Mouse (Mus musculus) forebrain, embryonic 16.5 days (tissue): ENCODE measurements around the gene Spats2l. TPM values are rescaled to one million over a fixed set of nuclear protein-coding genes. Genes with fewer than 3 reads are reported as not detected.

ENCODE experiments used
- ATAC-seq: fragments of 200-750 bp; cut with Nextera tagmentation; 2 replicates; pipeline ENCODE4 v1.8.0; 2017; ENCODE audit warnings: mild to moderate bottlenecking, moderate library complexity
- H3K27ac ChIP-seq: fragments of 300-500 bp; sonication (generic); 2 replicates; pipeline ENCODE4 v1.5.1; 2014; ENCODE audit warnings: low read length, control low read depth
- H3K27me3 ChIP-seq: fragments of 300-500 bp; sonication (generic); replicated peaks from 2 replicates; pipeline ENCODE4 v1.6.1; 2014; ENCODE audit warnings: low read length; ENCODE audit not compliant: control insufficient read depth, insufficient read depth
- H3K36me3 ChIP-seq: fragments of 300-500 bp; sonication (generic); 2 replicates; pipeline ENCODE4 v1.6.1; 2014; ENCODE audit not compliant: control insufficient read depth, insufficient read depth
- H3K4me1 ChIP-seq: fragments of 300-500 bp; sonication (generic); replicated peaks from 2 replicates; pipeline ENCODE4 v1.6.1; 2014; ENCODE audit warnings: low read length; ENCODE audit not compliant: control insufficient read depth, insufficient read depth
- H3K4me2 ChIP-seq: fragments of 300-500 bp; sonication (generic); 2 replicates; pipeline ENCODE4 v1.6.1; 2014; ENCODE audit warnings: mild to moderate bottlenecking, low read length, control low read depth
- H3K4me3 ChIP-seq: fragments of 300-500 bp; sonication (generic); replicated peaks from 2 replicates; pipeline ENCODE4 v1.5.1; 2014; ENCODE audit warnings: mild to moderate bottlenecking, low read length, control low read depth
- H3K9ac ChIP-seq: fragments of 300-500 bp; sonication (generic); replicated peaks from 2 replicates; pipeline ENCODE4 v1.6.1; 2014; ENCODE audit warnings: low read depth, low read length, control low read depth
- H3K9me3 ChIP-seq: fragments of 300-500 bp; sonication (generic); 2 replicates; pipeline ENCODE4 v1.6.1; 2016; ENCODE audit warnings: low read length; ENCODE audit not compliant: control insufficient read depth
- WGBS: fragments of 180-500 bp; shearing (Covaris S2); extraction: QIAGEN DNeasy Blood & Tissue Kit; methylation state at CpG from one replicate; pipeline ENCODE4 v1.1.7; 2014; 5-methylcytosine and 5-hydroxymethylcytosine counted together
- polyA plus RNA-seq: library from polyadenylated mRNA; unstranded; fragments of >200 nt; fragmentation: Nextera tagmentation; extraction: Ambion mirVana; gene quantifications from 2 replicates; pipeline ENCODE4 v1.2.1, GENCODE M21; 2015

Spats2l gene
- polyA plus RNA-seq, 1 experiment from 2014 or later, result 52.3 TPM

DNA sequence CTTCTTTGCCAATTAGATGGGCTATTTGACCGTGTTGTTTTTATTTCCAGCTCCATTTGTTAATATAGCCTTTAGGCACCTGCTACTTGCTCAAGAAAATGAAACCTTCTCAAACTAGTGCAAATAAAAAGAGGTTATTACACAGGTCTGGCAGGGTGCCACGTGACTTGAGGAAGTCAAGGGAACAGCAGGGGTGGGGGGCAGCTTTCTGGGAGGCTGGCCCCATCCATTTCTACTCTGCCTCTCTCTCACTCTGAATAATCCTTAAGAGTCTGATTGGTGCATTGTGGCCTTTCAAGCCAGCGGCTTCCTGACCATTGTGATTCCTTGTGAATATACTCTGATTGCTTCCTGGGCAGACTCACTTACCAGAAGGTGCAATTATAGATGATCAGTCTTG, 98.0 kb downstream of the Spats2l start:
- Histone ChIP-seq H3K27me3 (no peaks in the 10 kb centered on the region), H3K4me2 (no peak overlapping the region), H3K9ac (no peak overlapping the region), H3K9me3 (no peaks in the 10 kb centered on the region), H3K36me3 (no peaks in the 10 kb centered on the region), H3K4me3 (no peak overlapping the region), H3K27ac (no peak overlapping the region), H3K4me1 (peaks cover 25% of the 10 kb centered on the region)
- no peak for ATAC-seq
- 15% methylated on average over 3 of the region's 3 CpGs for WGBS

DNA sequence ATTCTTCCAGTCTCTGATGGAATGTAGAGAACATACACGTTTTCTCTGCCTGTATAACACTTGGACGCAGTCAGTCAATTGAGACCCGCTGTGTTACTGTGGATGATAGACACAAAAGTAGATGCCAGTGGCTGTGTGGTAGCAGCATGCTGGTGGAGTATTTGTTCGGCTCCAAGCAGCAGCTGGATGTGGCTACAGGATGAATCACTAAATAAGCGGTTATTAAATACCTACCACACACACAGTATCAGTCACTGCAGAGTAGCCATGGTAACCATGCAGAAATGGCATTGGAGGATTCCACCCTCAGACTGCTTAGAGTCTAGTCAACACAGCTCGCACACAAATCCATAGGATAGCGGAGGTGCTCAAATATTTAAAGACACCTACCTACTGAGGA, 100.0 kb downstream of the Spats2l start:
- no peak overlapping the region for H3K27ac ChIP-seq
- no peak overlapping the region for H3K4me2 ChIP-seq
- H3K9ac ChIP-seq, result no peak overlapping the region
- WGBS, result 78% methylated on average over 7 of the region's 7 CpGs
- H3K36me3 ChIP-seq, result no peaks in the 10 kb centered on the region
- no peak overlapping the region for H3K4me3 ChIP-seq
- no peaks in the 10 kb centered on the region for H3K9me3 ChIP-seq
- peaks cover 25% of the 10 kb centered on the region for H3K4me1 ChIP-seq
- H3K27me3 ChIP-seq, result no peaks in the 10 kb centered on the region
- no peak for ATAC-seq

DNA sequence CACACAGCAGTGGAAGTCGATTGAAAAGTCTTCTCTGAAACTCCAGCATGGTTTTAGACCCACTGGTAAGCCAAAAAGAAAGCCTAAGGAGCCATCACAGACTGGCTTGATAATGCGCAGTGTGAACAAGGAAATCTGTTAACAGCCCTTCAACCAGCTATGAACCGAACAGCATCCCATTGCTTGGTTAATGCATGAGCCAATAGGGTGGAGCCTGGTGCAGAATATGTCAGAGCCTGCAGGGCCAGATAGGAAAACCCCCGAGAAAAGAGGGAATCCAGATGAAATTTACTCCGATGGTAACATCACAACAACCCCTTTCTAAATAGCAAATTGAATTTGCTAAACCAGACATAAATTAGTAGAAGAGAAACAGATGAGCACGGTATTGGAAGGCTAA, 101.1 kb downstream of the Spats2l start:
- Histone ChIP-seq H3K27me3 (no peaks in the 10 kb centered on the region), H3K36me3 (no peaks in the 10 kb centered on the region), H3K4me3 (no peak overlapping the region), H3K9ac (no peak overlapping the region), H3K4me1 (peaks cover 25% of the 10 kb centered on the region), H3K4me2 (peak overlapping the region; percentile 7; the same call in 1 of the 2 replicates), H3K27ac (peak overlapping the region; percentile 79), H3K9me3 (no peaks in the 10 kb centered on the region)
- 36% methylated on average over 6 of the region's 6 CpGs for WGBS
- ATAC-seq, result peak; percentile 65

DNA sequence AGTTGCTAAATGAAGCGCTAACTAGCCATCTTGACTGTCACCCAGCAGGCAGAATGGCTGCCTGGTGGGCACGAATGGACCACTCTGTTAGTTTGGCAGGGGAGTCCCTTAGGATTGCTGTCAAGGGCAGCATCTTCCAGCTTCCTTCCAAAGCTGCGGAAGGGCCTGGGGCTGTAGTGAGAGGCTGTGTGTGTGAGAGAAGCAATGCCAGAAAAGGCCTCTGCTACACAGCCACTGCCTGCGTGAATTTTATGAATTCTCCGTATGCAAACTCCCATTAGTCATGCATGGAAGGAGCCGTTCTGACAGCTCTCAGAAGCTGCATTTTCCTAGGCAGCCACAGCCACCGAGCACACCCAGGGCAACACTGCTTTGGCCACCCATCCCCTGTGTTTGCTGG, 101.5 kb downstream of the Spats2l start:
- no peaks in the 10 kb centered on the region for H3K27me3 ChIP-seq
- peak overlapping the region; percentile 79 for H3K27ac ChIP-seq
- no peak overlapping the region for H3K4me3 ChIP-seq
- H3K9me3 ChIP-seq, result no peaks in the 10 kb centered on the region
- ATAC-seq, result peak; percentile 87
- H3K4me1 ChIP-seq, result peaks cover 25% of the 10 kb centered on the region
- H3K36me3 ChIP-seq, result no peaks in the 10 kb centered on the region
- no peak overlapping the region for H3K9ac ChIP-seq
- peak overlapping the region; percentile 7 for H3K4me2 ChIP-seq
- WGBS, result 22% methylated on average over 7 of the region's 7 CpGs

DNA sequence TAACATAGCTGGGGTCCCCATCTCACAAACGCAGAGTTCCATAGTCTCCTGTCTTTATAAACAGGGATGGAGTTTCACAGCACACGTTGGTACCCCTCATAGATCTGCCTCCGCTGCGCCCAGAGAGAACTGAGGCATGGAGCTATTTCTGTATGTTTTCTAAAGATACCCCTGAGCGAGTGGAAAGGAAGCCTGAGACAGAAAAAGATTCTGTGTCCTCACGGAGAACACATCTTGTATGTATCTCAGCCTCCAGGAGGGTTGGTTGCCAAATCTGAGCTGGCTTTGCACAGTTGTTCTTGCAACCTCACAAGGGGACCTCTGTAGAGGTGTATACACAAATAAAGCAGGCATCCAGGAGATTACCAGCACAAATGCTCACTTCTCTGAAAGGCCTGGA, 105.0 kb downstream of the Spats2l start:
- no peaks in the 10 kb centered on the region for H3K36me3 ChIP-seq
- no peaks in the 10 kb centered on the region for H3K27me3 ChIP-seq
- peaks cover 12% of the 10 kb centered on the region for H3K4me1 ChIP-seq
- WGBS, result 83% methylated on average over 6 of the region's 6 CpGs
- no peak overlapping the region for H3K4me2 ChIP-seq
- H3K27ac ChIP-seq, result no peak overlapping the region
- ATAC-seq, result no peak
- H3K9me3 ChIP-seq, result no peaks in the 10 kb centered on the region
- no peak overlapping the region for H3K4me3 ChIP-seq
- no peak overlapping the region for H3K9ac ChIP-seq

DNA sequence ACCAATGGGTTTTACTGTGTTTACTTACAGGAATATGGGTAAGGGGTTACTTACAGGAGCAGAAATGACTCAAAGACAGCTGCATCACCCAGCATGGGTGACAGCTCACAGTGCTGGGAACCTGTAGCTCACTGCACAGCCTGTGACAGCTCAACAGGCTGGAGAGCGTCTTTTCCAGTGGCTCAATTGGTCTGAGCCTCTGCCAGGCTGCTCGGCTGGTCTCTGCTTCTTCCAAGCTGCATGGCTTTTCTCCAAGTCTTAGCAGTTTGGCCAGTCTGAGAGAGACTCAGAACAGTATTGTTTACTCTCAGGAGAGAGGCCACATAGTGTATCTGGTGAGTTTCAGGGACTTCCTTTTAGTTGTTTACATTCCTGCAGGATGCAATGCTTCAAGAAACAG, 110.9 kb downstream of the Spats2l start:
- ATAC-seq, result 0 out of 2 replicates have a peak, but pooled peaks have one; percentile 43
- 36% methylated on average over 2 of the region's 2 CpGs for WGBS
- H3K27ac ChIP-seq, result no peak overlapping the region
- H3K4me3 ChIP-seq, result no peak overlapping the region
- H3K9ac ChIP-seq, result no peak overlapping the region
- no peaks in the 10 kb centered on the region for H3K9me3 ChIP-seq
- no peaks in the 10 kb centered on the region for H3K36me3 ChIP-seq
- no peaks in the 10 kb centered on the region for H3K27me3 ChIP-seq
- H3K4me2 ChIP-seq, result no peak overlapping the region
- peaks cover 2% of the 10 kb centered on the region; the same call in 1 of the 2 replicates for H3K4me1 ChIP-seq

DNA sequence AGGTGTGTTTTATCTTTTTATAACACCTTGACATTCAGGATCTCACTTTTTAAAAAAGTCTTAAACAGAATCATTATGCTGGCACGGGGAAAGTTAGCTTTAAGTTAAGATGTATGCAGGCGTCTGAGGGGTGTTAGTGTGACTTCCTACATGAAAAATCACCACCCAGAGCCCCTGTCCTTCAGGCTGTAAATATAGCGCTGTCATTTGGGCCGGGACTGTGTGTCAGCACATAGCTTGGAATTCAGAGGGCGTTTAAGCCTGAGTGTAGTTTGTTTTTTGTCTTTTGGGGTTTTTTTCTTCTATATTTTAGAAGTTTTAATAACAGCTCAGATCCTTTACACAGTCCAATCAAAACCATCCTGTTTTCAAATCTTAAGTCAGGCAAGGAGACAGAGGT, 115.8 kb downstream of the Spats2l start:
- no peak for ATAC-seq
- H3K36me3 ChIP-seq, result no peaks in the 10 kb centered on the region
- H3K9ac ChIP-seq, result no peak overlapping the region
- no peaks in the 10 kb centered on the region for H3K9me3 ChIP-seq
- no peak overlapping the region for H3K27ac ChIP-seq
- H3K4me2 ChIP-seq, result no peak overlapping the region
- H3K4me3 ChIP-seq, result no peak overlapping the region
- H3K4me1 ChIP-seq, result no peaks in the 10 kb centered on the region; the same call in 1 of the 2 replicates
- WGBS, result 56% methylated on average over 5 of the region's 5 CpGs
- no peaks in the 10 kb centered on the region for H3K27me3 ChIP-seq

DNA sequence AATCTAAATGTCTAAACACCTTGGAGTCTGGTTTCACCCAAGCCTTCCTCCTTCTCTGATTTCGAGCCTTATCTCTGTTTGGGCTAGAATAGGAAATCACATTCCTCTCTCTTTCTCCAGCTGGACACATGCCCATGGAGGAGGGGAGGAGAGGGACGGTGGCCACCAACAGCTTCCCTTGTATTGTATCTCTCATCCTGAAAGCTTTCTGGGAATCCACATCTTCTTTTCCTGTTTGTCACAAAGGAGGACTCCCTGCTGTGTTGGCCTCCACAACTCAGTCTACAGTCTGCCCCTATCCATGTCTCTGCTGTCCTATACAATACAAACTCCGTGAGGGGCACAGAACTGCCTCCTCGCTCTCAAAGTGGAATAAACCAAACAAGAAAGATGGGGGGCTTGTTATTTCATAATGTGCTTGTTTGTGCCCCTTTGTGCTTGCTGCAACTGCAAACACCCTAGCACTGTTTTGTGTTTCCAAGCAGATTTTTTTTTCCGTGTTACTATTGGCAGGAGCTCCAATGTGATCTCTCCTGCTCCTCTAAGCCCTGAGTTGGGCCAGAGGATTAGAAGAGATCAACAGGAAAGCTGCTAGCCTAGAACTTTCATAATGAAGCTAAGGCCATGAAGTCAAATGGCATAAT, 116.4 kb downstream of the Spats2l start:
- Histone ChIP-seq H3K9ac (no peak overlapping the region), H3K9me3 (no peaks in the 10 kb centered on the region), H3K4me2 (no peak overlapping the region), H3K4me3 (no peak overlapping the region), H3K4me1 (no peaks in the 10 kb centered on the region; the same call in 1 of the 2 replicates), H3K27me3 (no peaks in the 10 kb centered on the region), H3K27ac (no peak overlapping the region), H3K36me3 (no peaks in the 10 kb centered on the region)
- ATAC-seq, result no peak
- 14% methylated on average over 5 of the region's 5 CpGs for WGBS

DNA sequence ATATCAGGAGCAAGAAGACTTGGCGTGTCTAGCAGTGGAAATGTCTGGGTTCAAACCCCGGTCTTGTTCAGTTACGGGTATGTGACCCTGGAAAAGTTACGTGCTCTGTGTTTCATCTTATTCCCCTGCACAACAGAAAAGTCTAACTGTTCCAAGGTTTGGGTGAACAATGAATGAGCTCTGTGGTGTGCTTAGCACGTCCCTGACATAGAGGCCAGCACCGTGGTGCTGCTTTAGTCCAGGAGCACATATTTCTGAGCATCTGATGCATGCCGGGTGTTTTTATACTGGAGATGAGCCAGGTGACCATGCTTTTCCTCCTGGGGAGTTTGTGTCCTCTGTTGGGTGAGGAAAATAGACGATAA, 116.9 kb downstream of the Spats2l start:
- H3K4me3 ChIP-seq, result no peak overlapping the region
- no peaks in the 10 kb centered on the region for H3K9me3 ChIP-seq
- H3K4me1 ChIP-seq, result no peaks in the 10 kb centered on the region; the same call in 1 of the 2 replicates
- H3K36me3 ChIP-seq, result no peaks in the 10 kb centered on the region
- no peak overlapping the region for H3K27ac ChIP-seq
- ATAC-seq, result no peak
- whole genome bisulfite sequencing, result 73% methylated on average over 8 of the region's 8 CpGs
- no peaks in the 10 kb centered on the region for H3K27me3 ChIP-seq
- H3K4me2 ChIP-seq, result no peak overlapping the region
- no peak overlapping the region for H3K9ac ChIP-seq

DNA sequence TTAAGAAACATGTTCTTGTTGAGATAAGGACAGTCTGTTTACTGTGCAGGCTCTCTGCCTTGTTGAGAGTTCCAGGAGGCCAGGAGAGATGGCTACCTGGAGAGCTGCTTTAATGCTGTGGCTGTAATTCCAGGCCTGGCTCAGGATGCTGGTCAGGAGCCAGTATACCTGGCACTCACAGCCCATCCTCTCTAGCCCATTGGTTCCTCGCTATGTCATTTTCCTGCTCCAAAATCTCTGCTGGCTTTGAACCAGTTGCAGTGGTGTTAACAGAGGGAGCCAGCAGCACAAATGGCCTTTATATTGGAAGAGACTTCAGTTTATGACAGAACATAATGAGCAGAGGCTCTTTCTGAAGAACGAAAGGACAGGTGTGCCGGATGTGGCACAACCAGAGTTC, 127.5 kb downstream of the Spats2l start:
- 84% methylated on average over 3 of the region's 3 CpGs for WGBS
- H3K36me3 ChIP-seq, result no peaks in the 10 kb centered on the region

More for the DNA sequence above, 127.5 kb downstream of the Spats2l start:
- no peak overlapping the region for H3K27ac ChIP-seq
- H3K4me1 ChIP-seq, result peaks cover 4% of the 10 kb centered on the region; the same call in 1 of the 2 replicates
- no peaks in the 10 kb centered on the region for H3K27me3 ChIP-seq
- H3K4me3 ChIP-seq, result no peak overlapping the region
- no peak for ATAC-seq
- H3K9ac ChIP-seq, result no peak overlapping the region
- no peak overlapping the region for H3K4me2 ChIP-seq
- H3K9me3 ChIP-seq, result no peaks in the 10 kb centered on the region
